Mouse (Mus musculus) myocyte (in vitro differentiated cells): ENCODE results near the gene Cdrt4.

ENCODE experiments used
- E2F4 ChIP-seq: IDR thresholded peaks from one replicate; pipeline ENCODE4 v1.6.1; 2011; ENCODE audit warnings: mild to moderate bottlenecking, control low read depth, moderate library complexity; ENCODE audit not compliant: insufficient read depth
- MAX ChIP-seq: IDR thresholded peaks from one replicate; pipeline ENCODE4 v1.6.1; 2011; ENCODE audit warnings: low read depth, mild to moderate bottlenecking, control low read depth
- POLR2A ChIP-seq: IDR thresholded peaks from one replicate; pipeline ENCODE4 v1.6.1; 2011; ENCODE audit warnings: low read depth, mild to moderate bottlenecking, control low read depth, moderate library complexity; ENCODE audit not compliant: insufficient read length
- POLR2AphosphoS2 ChIP-seq: IDR thresholded peaks from one replicate; pipeline ENCODE4 v1.6.1; 2011; ENCODE audit warnings: low read depth, control low read depth; ENCODE audit not compliant: insufficient read length
- REST ChIP-seq: IDR thresholded peaks from one replicate; pipeline ENCODE4 v1.6.1; 2011; ENCODE audit warnings: mild to moderate bottlenecking, control low read depth, moderate library complexity; ENCODE audit not compliant: insufficient read depth, insufficient read length
- TCF12 ChIP-seq: IDR thresholded peaks from one replicate; pipeline ENCODE4 v1.6.1; 2011; ENCODE audit warnings: mild to moderate bottlenecking, control low read depth; ENCODE audit not compliant: poor library complexity, insufficient read depth, severe bottlenecking
- USF1 ChIP-seq: IDR thresholded peaks from one replicate; pipeline ENCODE4 v1.6.1; 2011; ENCODE audit warnings: low read depth, mild to moderate bottlenecking, control low read depth, moderate library complexity

GRCm38 (mm10) chr11:63040002-63040661 lies 89.1 kb downstream of the Cdrt4 start:
- TF ChIP-seq POLR2A (no peak), USF1 (no peak), REST (no peak), POLR2AphosphoS2 (no peak), TCF12 (no peak), MAX (no peak), E2F4 (no peak)
